Mouse (Mus musculus): Measurements from ENCODE around the gene Gm20388.

DNA sequence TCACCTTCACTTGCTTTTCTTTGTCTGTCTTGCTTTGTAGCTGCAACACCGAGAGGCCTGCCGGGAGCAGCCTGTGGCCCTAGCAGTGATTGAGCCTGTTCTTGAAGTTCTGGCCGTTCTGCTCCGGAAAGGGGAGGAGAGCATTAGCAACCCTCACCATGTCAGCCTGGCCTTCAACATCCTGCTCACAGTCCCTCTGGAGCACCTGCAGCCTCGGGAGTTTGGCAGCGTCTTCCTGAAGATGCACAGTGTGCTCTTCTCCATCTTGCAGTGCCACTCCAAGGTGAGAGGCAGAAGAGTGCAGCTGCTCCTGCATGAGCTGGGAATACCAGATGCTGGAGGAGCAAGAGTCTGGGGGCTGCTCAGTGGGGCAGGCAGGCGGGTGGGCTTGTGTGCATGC, 4127.5 kb downstream of the Gm20388 start:
- no peak for TF ChIP-seq CTCF (IDR thresholded peaks at IDR 0.05; ENCODE audit: insufficient read depth, low read depth, low read length)
- no peak for TF ChIP-seq POLR2A (IDR thresholded peaks at IDR 0.05; ENCODE audit: insufficient read depth, low read depth, low read length)

Measured in olfactory bulb, adult 2 months (tissue).